Mouse (Mus musculus) erythroid progenitor cell, adult 5-6 weeks (primary cell): ENCODE data around the gene Fam107b. TPM values are rescaled to one million over a fixed set of nuclear protein-coding genes. Genes with fewer than 3 reads are reported as not detected.

Experiments
- ATAC-seq: replicated peaks from 2 replicates; pipeline ENCODE4 v1.8.0; 2016; ENCODE audit warnings: moderate number of reproducible peaks, mild to moderate bottlenecking, moderate TSS enrichment, inconsistent platforms; ENCODE audit not compliant: poor library complexity, low FRiP score, severe bottlenecking
- total RNA-seq, 2 experiments: library from RNA; stranded (forward) in 1 of 2; stranded (reverse) in 1 of 2; fragments of 150-400 nt in 1 of 2; fragments of 186-747, 209-891 nt in 1 of 2; gene quantifications; 2 replicates each; pipeline versions ENCODE4 v1.2.3 to v1.2.4; 2015 to 2017; ENCODE audit warnings: low replicate concordance in 2 of 2

Fam107b gene
- total RNA-seq, 2 experiments from 2014 or later = 101 to 288 TPM

DNA sequence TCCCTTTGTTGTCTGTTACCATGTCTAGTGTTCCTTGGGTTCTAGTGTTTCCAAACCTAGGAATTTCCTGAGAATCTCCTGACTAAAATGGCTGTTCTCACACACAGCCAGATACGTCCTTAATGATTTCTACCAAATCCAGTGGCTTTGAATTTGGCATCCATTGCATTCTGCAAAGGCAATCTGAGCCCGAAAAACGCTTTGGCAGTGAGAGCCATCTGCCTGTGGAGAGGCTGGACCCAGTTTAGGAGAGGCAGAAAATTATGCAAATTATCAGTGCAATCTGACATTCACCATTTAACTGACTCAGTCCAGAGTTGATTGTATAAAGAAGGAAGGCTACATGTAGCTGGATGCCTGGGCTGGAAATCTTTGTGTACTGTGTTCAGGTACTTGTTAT is 247.3 kb downstream of the Fam107b start:
- no peak for ATAC-seq

DNA sequence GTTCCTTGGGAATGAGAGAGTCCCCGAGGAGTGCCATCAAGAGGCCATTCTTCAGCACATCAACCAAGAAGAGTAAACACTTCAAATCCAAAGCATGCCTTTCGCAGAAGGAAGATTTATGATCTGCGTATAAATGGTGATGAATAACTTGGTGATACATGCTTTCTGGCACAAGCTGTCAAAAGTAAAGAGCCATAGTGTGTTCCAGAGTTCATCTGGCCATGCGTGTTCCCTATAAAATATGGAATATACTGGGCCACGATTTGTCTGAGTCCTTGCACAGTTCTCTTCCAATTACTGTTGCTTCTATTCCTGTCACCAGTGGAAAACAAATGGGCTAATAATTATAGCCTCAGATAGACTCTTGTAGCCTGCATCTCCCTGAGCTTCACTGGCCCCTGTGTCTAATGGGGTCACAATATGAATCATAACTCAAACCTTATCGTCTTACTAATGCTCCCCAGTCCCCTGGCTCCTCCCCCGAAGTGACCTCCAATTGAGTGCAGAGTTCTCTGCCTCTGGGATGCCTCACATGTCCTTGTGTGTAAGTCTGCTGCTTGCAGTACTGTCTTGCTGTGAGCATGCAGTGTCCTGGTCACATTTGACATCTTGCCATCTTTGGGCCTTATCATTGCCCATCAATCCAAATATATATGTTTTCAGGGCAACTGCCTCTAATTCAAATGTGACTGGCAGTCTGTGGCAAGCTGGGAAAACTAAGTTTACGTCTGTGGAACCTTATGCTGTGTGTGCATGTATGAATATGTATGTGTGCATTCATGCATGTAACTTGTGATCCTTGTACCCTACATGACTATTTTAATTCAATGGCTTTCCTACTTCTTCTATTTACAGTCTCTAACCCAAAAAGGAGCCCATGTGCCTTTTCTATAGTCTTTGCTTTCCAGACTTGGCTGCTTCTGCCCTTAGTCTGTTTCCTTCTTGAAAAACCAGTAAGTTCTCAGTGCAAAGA is 252.5 kb downstream of the Fam107b start:
- ATAC-seq = no peak

Other genes with a start within 250 kb of the Fam107b start
- gene Rpp38, start 237.8 kb upstream of the Fam107b start, total RNA-seq (2015; ENCODE audit: low replicate concordance) = 2.5 and 5.8 TPM in 2 replicates
- 2.6 TPM in 1 of 2 replicates, not detected in the other for gene Rpp38, start 237.8 kb upstream of the Fam107b start, total RNA-seq (2017; ENCODE audit: low replicate concordance)
- gene Acbd7, start 234.3 kb upstream of the Fam107b start, total RNA-seq (2015; ENCODE audit: low replicate concordance) = not detected in 2 replicates
- gene Acbd7, start 234.3 kb upstream of the Fam107b start, total RNA-seq (2017; ENCODE audit: low replicate concordance) = not detected in 2 replicates
- gene Olah, start 173.3 kb upstream of the Fam107b start, total RNA-seq (2015; ENCODE audit: low replicate concordance) = not detected in 2 replicates
- not detected in 2 replicates for gene Olah, start 173.3 kb upstream of the Fam107b start, total RNA-seq (2017; ENCODE audit: low replicate concordance)
- gene Meig1, start 147.8 kb upstream of the Fam107b start, total RNA-seq (2015; ENCODE audit: low replicate concordance) = not detected in 2 replicates
- not detected in 2 replicates for gene Meig1, start 147.8 kb upstream of the Fam107b start, total RNA-seq (2017; ENCODE audit: low replicate concordance)
- gene Dclre1c, start 146.4 kb upstream of the Fam107b start, total RNA-seq (2015; ENCODE audit: low replicate concordance) = 16.8 and 21.3 TPM in 2 replicates
- 12.2 and 17.9 TPM in 2 replicates for gene Dclre1c, start 146.4 kb upstream of the Fam107b start, total RNA-seq (2017; ENCODE audit: low replicate concordance)
- 14.8 and 15.5 TPM in 2 replicates for gene Suv39h2, start 95.5 kb upstream of the Fam107b start, total RNA-seq (2015; ENCODE audit: low replicate concordance)
- gene Suv39h2, start 95.5 kb upstream of the Fam107b start, total RNA-seq (2017; ENCODE audit: low replicate concordance) = 8.7 and 9.2 TPM in 2 replicates
- 7.2 and 10.5 TPM in 2 replicates for gene Gm45902, start 57.7 kb upstream of the Fam107b start, total RNA-seq (2015; ENCODE audit: low replicate concordance)
- gene Gm45902, start 57.7 kb upstream of the Fam107b start, total RNA-seq (2017; ENCODE audit: low replicate concordance) = 14.0 and 14.7 TPM in 2 replicates
- gene Hspa14, start 57.7 kb upstream of the Fam107b start, total RNA-seq (2015; ENCODE audit: low replicate concordance) = 57.8 and 72.1 TPM in 2 replicates
- gene Hspa14, start 57.7 kb upstream of the Fam107b start, total RNA-seq (2017; ENCODE audit: low replicate concordance) = 94.5 and 181 TPM in 2 replicates
- not detected in 2 replicates for gene Cdnf, start 57.5 kb upstream of the Fam107b start, total RNA-seq (2015; ENCODE audit: low replicate concordance)
- gene Cdnf, start 57.5 kb upstream of the Fam107b start, total RNA-seq (2017; ENCODE audit: low replicate concordance) = 0.39 TPM in 1 of 2 replicates, not detected in the other